Mouse (Mus musculus): ENCODE measurements around the gene Homer2.

The Homer2 gene

DNA sequence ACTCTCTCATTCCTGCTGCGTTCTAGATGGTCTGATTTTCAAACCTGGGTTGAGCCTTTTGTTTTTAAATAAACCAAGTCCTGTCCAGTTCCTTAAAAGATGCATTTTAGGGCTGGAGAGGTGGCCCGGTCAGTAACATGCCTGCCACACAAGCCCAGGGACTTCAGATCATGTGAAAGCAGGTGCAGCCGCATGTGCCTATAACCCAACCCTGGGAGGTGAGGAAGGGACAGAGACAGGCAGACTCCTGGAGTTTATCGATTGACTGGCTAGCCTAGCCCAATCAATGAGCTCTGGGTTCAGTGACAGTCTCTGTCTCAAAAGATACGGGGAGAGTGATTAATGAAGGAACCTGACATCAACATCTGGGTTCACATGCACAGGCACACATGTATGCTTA lies 146.1 kb downstream of the Homer2 start:
- DNase-seq (ENCODE audit: low spot score in 2 of 2) = no peak

GRCm38 (mm10) chr7:81560101-81561049 lies 147.0 kb downstream of the Homer2 start:
- no peak for DNase-seq (ENCODE audit: low spot score in 2 of 2)

DNA sequence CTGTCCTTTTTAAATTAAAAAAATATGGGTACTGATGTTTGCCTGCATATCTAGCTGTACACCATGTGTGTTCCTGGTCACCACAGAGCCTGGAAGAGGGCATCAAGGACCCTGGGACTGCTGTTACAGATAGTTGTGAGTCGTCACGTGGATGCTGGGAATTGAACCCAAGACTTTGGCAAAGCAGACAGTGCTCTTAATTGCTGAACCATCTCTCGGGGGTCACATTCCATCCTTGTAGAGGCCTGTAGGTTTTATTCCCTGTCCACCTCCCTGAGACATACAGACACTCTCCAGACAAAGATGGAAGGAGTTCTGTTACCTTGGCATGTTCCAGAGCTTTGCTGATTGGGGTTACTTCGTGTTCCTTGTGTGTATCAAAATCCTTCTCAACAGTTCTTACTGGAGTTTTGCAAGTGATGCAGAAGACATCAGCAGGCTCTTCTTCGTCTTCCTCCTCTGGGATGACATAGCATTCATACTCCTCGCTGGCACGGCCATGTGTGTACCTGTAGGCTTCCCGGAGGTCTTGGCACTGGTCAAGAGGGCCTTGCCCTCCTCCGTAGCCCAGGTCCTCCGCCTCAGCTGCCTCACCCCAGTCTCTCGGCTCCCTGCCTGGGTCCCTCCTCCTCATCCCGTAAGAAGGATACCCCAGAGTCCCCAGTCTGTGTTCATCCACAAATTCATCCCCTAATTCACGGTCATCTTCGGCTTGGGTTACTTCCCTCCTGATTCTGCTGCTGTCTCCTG lies 147.9 kb downstream of the Homer2 start:
- DNase-seq (ENCODE audit: low spot score in 2 of 2) = no peak

GRCm38 (mm10) chr7:81557985-81558360 lies 149.4 kb downstream of the Homer2 start:
- DNase-seq (ENCODE audit: low spot score in 2 of 2) = no peak

- no peak for DNase-seq (ENCODE audit: low spot score in 2 of 2)
Measured at GRCm38 (mm10) chr7:81557252-81557984, 149.9 kb downstream of the Homer2 start.

DNA sequence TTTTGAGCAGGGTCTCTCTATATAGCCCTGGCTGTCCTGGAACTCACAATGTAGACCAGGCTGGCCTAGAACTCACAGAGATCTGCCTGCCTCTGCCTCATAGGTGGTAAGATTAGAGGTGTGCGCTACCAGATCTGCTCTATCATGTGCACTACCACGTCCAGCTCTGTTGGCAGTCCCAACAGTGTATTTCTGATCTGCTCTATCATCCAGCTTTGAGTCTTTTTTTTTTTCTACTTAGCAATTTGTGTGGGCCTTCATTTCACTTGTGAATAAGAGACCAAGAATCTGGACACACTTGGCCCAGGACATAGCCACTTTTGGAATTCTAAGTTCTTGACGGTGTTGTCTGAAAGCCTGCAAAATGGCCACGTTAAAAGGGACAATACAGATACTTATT lies 150.5 kb downstream of the Homer2 start:
- no peak for DNase-seq (ENCODE audit: low spot score in 2 of 2)

DNA sequence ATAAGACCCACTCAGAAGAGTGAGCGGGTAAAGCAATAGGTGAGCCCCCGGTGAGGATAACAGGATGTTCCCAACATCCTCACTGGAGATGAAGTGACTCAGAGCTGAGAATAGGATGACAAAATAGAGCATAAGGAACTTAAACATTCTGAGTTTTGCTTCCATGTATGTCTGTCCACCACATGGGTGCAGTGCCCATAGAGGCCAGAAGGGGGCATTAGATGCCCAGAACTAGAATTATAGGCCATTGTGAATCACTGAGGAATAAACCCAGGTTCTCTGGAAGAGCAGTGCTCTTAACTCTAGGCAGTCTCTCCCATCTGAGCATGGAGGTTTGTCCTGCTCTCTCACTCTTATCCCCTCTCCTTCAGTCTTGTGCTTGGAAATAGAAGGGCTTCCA lies 153.0 kb downstream of the Homer2 start:
- DNase-seq (ENCODE audit: low spot score in 2 of 2) = no peak

DNA sequence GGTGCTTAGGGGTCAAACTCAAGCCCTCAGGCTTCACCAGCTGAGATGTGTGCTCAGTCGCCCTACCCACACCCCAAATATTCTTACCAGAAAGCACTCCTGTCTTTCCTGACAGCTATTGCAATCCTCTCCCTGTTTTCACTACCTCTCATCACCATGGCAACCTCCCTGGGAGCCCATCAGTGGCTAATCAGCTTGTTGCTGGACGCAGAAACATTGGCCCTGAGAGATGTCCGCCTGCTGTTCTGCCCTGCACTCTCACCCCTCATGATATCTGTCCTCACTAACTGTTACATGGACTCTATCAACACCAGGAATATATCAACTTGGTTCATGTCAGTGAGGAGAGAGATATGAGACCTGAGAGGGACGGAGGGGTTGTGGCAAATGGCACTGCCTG lies 153.7 kb downstream of the Homer2 start:
- DNase-seq (ENCODE audit: low spot score in 2 of 2) = no peak
